Mouse (Mus musculus) E14TG2a.4 (cell line): ENCODE results near the gene Rhbdd1.

Experiments
- CTCF ChIP-seq: conservative IDR thresholded peaks from 2 replicates; pipeline ENCODE4 v1.5.1; 2014; ENCODE audit warnings: low read length
- NANOG ChIP-seq: IDR thresholded peaks from 2 replicates; pipeline ENCODE4 v1.6.1; 2014; ENCODE audit warnings: borderline replicate concordance, low read length, mixed read lengths

- no peak for TF ChIP-seq CTCF
- TF ChIP-seq NANOG: no peak
Measured at GRCm38 (mm10) chr1:82288421-82288990, 27.7 kb upstream of the Rhbdd1 start.
